Mouse (Mus musculus) thymus, adult 2 months (tissue): ENCODE measurements around the gene Fut7.

Experiments
- CTCF ChIP-seq: fragments of 200-500 bp; IDR thresholded peaks from 2 replicates; pipeline ENCODE4 v1.5.1; 2012; ENCODE audit warnings: mild to moderate bottlenecking, control low read depth, low read length, moderate library complexity, borderline replicate concordance; ENCODE audit not compliant: control insufficient read depth, poor library complexity, insufficient read depth; ENCODE audit errors: extremely low read depth
- POLR2A ChIP-seq: fragments of 200-500 bp; IDR thresholded peaks from 2 replicates; pipeline ENCODE4 v1.6.1; 2012; ENCODE audit warnings: mild to moderate bottlenecking, low read length, control low read depth, moderate library complexity; ENCODE audit not compliant: control insufficient read depth, poor library complexity, insufficient read depth; ENCODE audit errors: extremely low read depth

- TF ChIP-seq CTCF (no peak), POLR2A (no peak)
Observed at GRCm38 (mm10) chr2:25460135-25460534, 37.1 kb downstream of the Fut7 start.
